Comparison of ENCODE assay signal across 8 mouse cellular contexts in the genomic region with DNA sequence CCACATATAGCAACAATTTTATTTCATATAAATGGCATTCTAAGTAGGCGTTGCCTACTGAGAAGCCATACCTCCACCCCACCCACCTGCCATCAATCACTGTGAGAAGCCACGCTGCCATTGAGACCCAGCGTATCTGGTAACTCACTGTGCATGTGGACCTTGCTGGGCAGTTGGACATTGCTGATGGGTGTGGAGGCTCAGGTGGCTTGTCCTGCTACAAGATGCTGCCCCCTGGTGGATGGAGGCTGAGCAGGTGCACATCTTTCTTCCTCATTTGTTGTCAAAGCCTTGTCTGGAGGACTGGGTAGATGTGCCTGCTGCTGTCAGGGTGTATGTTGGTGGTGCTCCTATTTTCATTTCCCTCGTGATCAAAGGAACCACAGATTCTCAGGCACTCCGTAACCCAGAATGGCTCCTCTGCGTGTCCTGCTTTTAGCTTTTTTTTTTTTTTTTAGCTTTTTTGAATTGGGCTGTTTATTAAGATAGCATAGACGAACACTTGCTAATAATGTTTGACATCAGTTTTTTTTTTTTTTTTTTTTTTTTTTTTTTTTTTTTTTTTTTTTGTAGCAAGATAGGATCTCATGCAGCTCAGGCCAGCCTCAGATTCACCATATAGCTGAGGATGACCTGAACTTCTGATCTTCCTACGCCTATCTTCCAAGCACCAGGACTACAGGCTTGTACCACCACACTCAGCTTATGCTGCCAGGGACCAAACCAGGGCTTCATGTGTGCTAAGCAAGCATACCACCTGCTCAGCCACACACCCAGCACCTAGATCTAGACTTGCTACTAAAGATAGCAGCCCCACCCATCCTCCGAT. TPM values are rescaled to one million over a fixed set of nuclear protein-coding genes. Genes with fewer than 3 reads are reported as not detected.
A peak's percentile ranks its signal among the peaks of the same experiment; 100 is the strongest.
DNase-seq lines count a peak whose midpoint lies in the region; TF ChIP-seq lines count a peak whose summit lies in the region.
"Had no signal": no experiment of that assay in that cellular context is flagged by ENCODE, and none has a peak within 500 bp of the region (broad histone marks: within the 10 kb centered on the region; RNA-seq: fewer than 3 reads in every experiment).

No protein-coding gene starts in this region.

- H3K79me2 ChIP-seq in MEL (ENCODE audit: control insufficient read depth, insufficient read depth, low read length, poor library complexity) = no peaks in the 10 kb centered on the region

- no peaks in the 10 kb centered on the region for H3K4me1 ChIP-seq in MEL (ENCODE audit: control insufficient read depth in 1 of 2, insufficient read depth in 2 of 2, low read length in 2 of 2)
- H3K4me1 ChIP-seq: limb, embryonic 13.5 days had no signal

- TF ChIP-seq POLR2A in MEL (IDR thresholded peaks at IDR 0.05; ENCODE audit: control insufficient read depth in 1 of 2, insufficient read depth in 1 of 2, low read depth in 1 of 2, low read length in 2 of 2, poor library complexity in 1 of 2) = no peak

- peak; percentile 69 for TF ChIP-seq RAD21 in MEL (IDR thresholded peaks at IDR 0.05; ENCODE audit: low read depth, low read length)

- DNase-seq in B cell, adult 2 months = peak; percentile 77 to 80
- DNase-seq in MEL (ENCODE audit: low read depth, low spot score) = peak; percentile 88
- DNase-seq in cerebellum, adult 8-10 months = peak; percentile 64
- DNase-seq in gastrocnemius, adult 8-10 months (ENCODE audit: low spot score in 2 of 2) = peak; percentile 73
- peak; percentile 64 to 72 for DNase-seq in layer of hippocampus, postnatal 14 days (ENCODE audit: low spot score in 2 of 2)
- DNase-seq in lung, postnatal 4 days = peak; percentile 57 to 69
- DNase-seq in right cerebral cortex, postnatal 4 days = peak; percentile 60

- H3K9ac ChIP-seq in MEL (ENCODE audit: control insufficient read depth, low read depth, low read length, poor library complexity, severe bottlenecking) = no peak overlapping the region
- H3K9ac ChIP-seq: limb, embryonic 13.5 days had no signal

- H3K27me3 ChIP-seq in MEL (ENCODE audit: control insufficient read depth in 1 of 2, insufficient read depth in 2 of 2, low read length in 2 of 2) = peaks cover 6 to 12% of the 10 kb centered on the region in 2 experiments; a peak in 3 of 4 replicates
- H3K27me3 ChIP-seq: limb, embryonic 13.5 days had no signal

- no peak overlapping the region for H3K27ac ChIP-seq in MEL (ENCODE audit: control insufficient read depth, low read depth, low read length)
- H3K27ac ChIP-seq: limb, embryonic 13.5 days had no signal

- peak; percentile 93 to 98 (median 96) for TF ChIP-seq CTCF in MEL (IDR thresholded peaks at IDR 0.05 in 2 of 3, conservative IDR thresholded peaks at IDR 0.05 in 1 of 3; ENCODE audit: control insufficient read depth in 1 of 3, insufficient read depth in 1 of 3, low read depth in 2 of 3, low read length in 3 of 3, poor library complexity in 1 of 3, severe bottlenecking in 1 of 3)

- no peaks in the 10 kb centered on the region for H3K9me3 ChIP-seq in MEL (replicated peaks; ENCODE audit: insufficient read depth, low read length)
- H3K9me3 ChIP-seq: limb, embryonic 13.5 days had no signal

- no peak overlapping the region for H3K4me3 ChIP-seq in MEL (ENCODE audit: control insufficient read depth in 1 of 2, insufficient read depth in 1 of 2, low read depth in 2 of 2, low read length in 2 of 2)
- H3K4me3 ChIP-seq: limb, embryonic 13.5 days had no signal

- no peak for TF ChIP-seq EP300 in MEL (IDR thresholded peaks at IDR 0.05; ENCODE audit: low read depth in 1 of 2, low read length in 2 of 2)

- no peaks in the 10 kb centered on the region for H3K36me3 ChIP-seq in MEL (ENCODE audit: control insufficient read depth in 1 of 2, insufficient read depth in 2 of 2, low read length in 2 of 2)

TF ChIP-seq in MEL, 35 proteins besides CTCF, POLR2A, EP300 and RAD21:
- TF ChIP-seq CHD2 (IDR thresholded peaks at IDR 0.05; ENCODE audit: low read length) (no peak), SMC3 (IDR thresholded peaks at IDR 0.05; ENCODE audit: low read depth, low read length) (peak; percentile 81), MAX (IDR thresholded peaks at IDR 0.05; ENCODE audit: low read length) (no peak; the same call in 1 of the 2 replicates), UBTF (IDR thresholded peaks at IDR 0.05; ENCODE audit: borderline replicate concordance, insufficient read depth, low read depth, low read length) (no peak), JUND (IDR thresholded peaks at IDR 0.05; ENCODE audit: low read depth, low read length) (no peak), RCOR1 (IDR thresholded peaks at IDR 0.05; ENCODE audit: low read depth, low read length) (no peak), MYC (IDR thresholded peaks at IDR 0.05; ENCODE audit: low read depth, low read length) (no peak), HCFC1 (IDR thresholded peaks at IDR 0.05; ENCODE audit: low read depth, low read length) (no peak), USF1 (IDR thresholded peaks at IDR 0.05; ENCODE audit: low read depth, low read length) (no peak), MYB (IDR thresholded peaks at IDR 0.05; ENCODE audit: low read depth, low read length) (no peak), TBP (IDR thresholded peaks at IDR 0.05; ENCODE audit: low read depth, low read length) (0 out of 2 replicates have a peak, but pooled peaks have one; percentile 17), ZC3H11A (IDR thresholded peaks at IDR 0.05; ENCODE audit: low read depth, low read length) (peak; percentile 42; the same call in 1 of the 2 replicates)

RNA-seq across cellular contexts. Expression of gene Lrpap1, which starts 16.6 kb away (rescaled TPM):
- 41.6 and 45.0 TPM in 2 replicates for total RNA-seq in MEL (2012; rRNA removed)
- 10 to 100 TPM in 1 of 2 experiments, not detected in 1; 74.7 TPM for polyA plus RNA-seq in MEL (2012; ENCODE audit: insufficient read depth in 1 of 2, insufficient read length in 2 of 2, low read depth in 1 of 2, low replicate concordance in 2 of 2, missing spikeins in 1 of 2)
- total RNA-seq in gastrocnemius, adult 8-10 months (2022) = 10 to 100 TPM; 18.0 to 28.7 (median 22.3) TPM
- total RNA-seq in layer of hippocampus, postnatal 14 days (2021) = 100 to 1,000 TPM; 129 to 130 TPM

RNA-seq across cellular contexts. Expression of gene Dok7, which starts 32.4 kb away (rescaled TPM):
- total RNA-seq in MEL (2012; rRNA removed) = 0.08 TPM in 1 of 2 replicates, not detected in the other
- polyA plus RNA-seq in MEL (2012; ENCODE audit: insufficient read depth in 1 of 2, insufficient read length in 2 of 2, low read depth in 1 of 2, low replicate concordance in 2 of 2, missing spikeins in 1 of 2) = under 1 TPM in 1 of 2 experiments, not detected in 1; 0.21 TPM
- total RNA-seq in gastrocnemius, adult 8-10 months (2022) = 10 to 100 TPM; 15.8 to 22.5 (median 19.8) TPM
- total RNA-seq in layer of hippocampus, postnatal 14 days (2021) = 10 to 100 TPM; 20.1 to 25.0 TPM

RNA-seq across cellular contexts. Expression of gene Hgfac, which starts 47.7 kb away (rescaled TPM):
- 0.39 and 0.62 TPM in 2 replicates for total RNA-seq in MEL (2012; rRNA removed)
- polyA plus RNA-seq in MEL (2012; ENCODE audit: insufficient read depth in 1 of 2, insufficient read length in 2 of 2, low read depth in 1 of 2, low replicate concordance in 2 of 2, missing spikeins in 1 of 2) = 1 to 10 TPM in 1 of 2 experiments, not detected in 1; 1.6 TPM
- under 1 TPM in 1 of 4 experiments, not detected in 3; 0.45 TPM for total RNA-seq in gastrocnemius, adult 8-10 months (2022)
- total RNA-seq in layer of hippocampus, postnatal 14 days (2021) = 1 to 10 TPM in 1 of 2 experiments, under 1 TPM in 1; 0.81 to 1.5 TPM

Comparison
In these comparisons a context has a peak if more than half of its experiments do, and no peak if none do; other contexts are left out.
1. RNA of gene Dok7, which starts 32.4 kb away (total RNA-seq): 20.1 to 25.0 TPM in layer of hippocampus, postnatal 14 days and 15.8 to 22.5 TPM in gastrocnemius, adult 8-10 months; 0.08 TPM in MEL; every median in the first group is over 10 times any median in the second.
2. Peak in every context shown above with its lines, with median percentiles within 50 percentile points of each other: DNase-seq.